Mouse (Mus musculus) MEL (cell line): ENCODE data around the gene Gfm1. TPM values are rescaled to one million over a fixed set of nuclear protein-coding genes. Genes with fewer than 3 reads are reported as not detected.

Experiments used
- DNase-seq: peaks from one replicate; pipeline ENCODE4 v3.0.0; 2011; ENCODE audit warnings: low read depth, low spot score
- H3K27ac ChIP-seq: 2 replicates; pipeline ENCODE4 v1.5.1; 2012; ENCODE audit warnings: low read depth, mild to moderate bottlenecking, control low read depth, low read length, moderate library complexity; ENCODE audit not compliant: control insufficient read depth
- H3K27me3 ChIP-seq, 2 experiments: fragments of 150-350 bp in 1 of 2; sonication (generic) in 1 of 2; 2 replicates each; pipeline ENCODE4 v1.6.1; 2012; ENCODE audit warnings: low read length in 2 of 2, mild to moderate bottlenecking in 2 of 2, improper control_type of control experiment in 1 of 2, moderate library complexity in 1 of 2; ENCODE audit not compliant: insufficient read depth in 2 of 2, control insufficient read depth in 1 of 2
- H3K36me3 ChIP-seq, 2 experiments: 2 replicates each; pipeline ENCODE4 v1.6.1; 2012 to 2014; ENCODE audit warnings: low read length in 2 of 2, improper control_type of control experiment in 1 of 2, inconsistent platforms in 1 of 2, mild to moderate bottlenecking in 1 of 2; ENCODE audit not compliant: insufficient read depth in 2 of 2, control insufficient read depth in 1 of 2
- H3K4me1 ChIP-seq, 2 experiments: fragments of 150-350 bp in 1 of 2; sonication (generic) in 1 of 2; 2 replicates each; pipeline ENCODE4 v1.6.1; 2012; ENCODE audit warnings: low read length in 2 of 2, improper control_type of control experiment in 1 of 2, mild to moderate bottlenecking in 1 of 2; ENCODE audit not compliant: insufficient read depth in 2 of 2, control insufficient read depth in 1 of 2
- H3K4me3 ChIP-seq, 2 experiments: fragments of 150-350 bp in 1 of 2; sonication (generic) in 1 of 2; 2 replicates each; pipeline ENCODE4 v1.5.1; 2012; ENCODE audit warnings: low read depth in 2 of 2, low read length in 2 of 2, mild to moderate bottlenecking in 2 of 2, moderate library complexity in 2 of 2, control low read depth in 1 of 2, improper control_type of control experiment in 1 of 2; ENCODE audit not compliant: control insufficient read depth in 1 of 2, insufficient read depth in 1 of 2
- H3K79me2 ChIP-seq: 2 replicates; pipeline ENCODE4 v1.6.1; 2012; ENCODE audit warnings: mild to moderate bottlenecking, low read length, moderate library complexity; ENCODE audit not compliant: control insufficient read depth, poor library complexity, insufficient read depth
- H3K9ac ChIP-seq: 2 replicates; pipeline ENCODE4 v1.6.1; 2012; ENCODE audit warnings: low read depth, mild to moderate bottlenecking, control low read depth, low read length, moderate library complexity; ENCODE audit not compliant: control insufficient read depth, poor library complexity, severe bottlenecking
- H3K9me3 ChIP-seq: fragments of 150-350 bp; sonication (generic); replicated peaks from 2 replicates; pipeline ENCODE4 v1.6.1; 2012; ENCODE audit warnings: mild to moderate bottlenecking, low read length, improper control_type of control experiment, moderate library complexity; ENCODE audit not compliant: insufficient read depth
- BHLHE40 ChIP-seq: IDR thresholded peaks from 2 replicates; pipeline ENCODE4 v1.6.1; 2012; ENCODE audit warnings: low read depth, mild to moderate bottlenecking, inconsistent platforms, low read length, improper control_type of control experiment, borderline replicate concordance
- CTCF ChIP-seq, 3 experiments: IDR thresholded peaks in 2 of 3; conservative IDR thresholded peaks in 1 of 3; 2 replicates each; pipeline ENCODE4 v1.5.1; 2011 to 2012; ENCODE audit warnings: low read length in 3 of 3, low read depth in 2 of 3, mild to moderate bottlenecking in 2 of 3, improper control_type of control experiment in 1 of 3, inconsistent platforms in 1 of 3, mixed read lengths in 1 of 3, moderate library complexity in 1 of 3; ENCODE audit not compliant: control insufficient read depth in 1 of 3, insufficient read depth in 1 of 3, poor library complexity in 1 of 3, severe bottlenecking in 1 of 3
- E2F4 ChIP-seq: IDR thresholded peaks from 2 replicates; pipeline ENCODE4 v1.6.1; 2011; ENCODE audit warnings: low read depth, low read length, improper control_type of control experiment, borderline replicate concordance
- EP300 ChIP-seq, 2 experiments: IDR thresholded peaks; 2 replicates each; pipeline ENCODE4 v1.6.1; 2011; ENCODE audit warnings: improper control_type of control experiment in 2 of 2, low read length in 2 of 2, low read depth in 1 of 2, mild to moderate bottlenecking in 1 of 2
- ETS1 ChIP-seq: IDR thresholded peaks from 2 replicates; pipeline ENCODE4 v1.6.1; 2012; ENCODE audit warnings: low read depth, mild to moderate bottlenecking, inconsistent platforms, low read length, improper control_type of control experiment, moderate library complexity
- GATA1 ChIP-seq: IDR thresholded peaks from 2 replicates; pipeline ENCODE4 v1.6.1; 2011; ENCODE audit warnings: low read depth, low read length, improper control_type of control experiment
- HCFC1 ChIP-seq: IDR thresholded peaks from 2 replicates; pipeline ENCODE4 v1.6.1; 2012; ENCODE audit warnings: low read depth, mild to moderate bottlenecking, inconsistent platforms, low read length, improper control_type of control experiment, moderate library complexity
- KAT2A ChIP-seq: conservative IDR thresholded peaks from 2 replicates; pipeline ENCODE4 v1.6.1; 2012; ENCODE audit warnings: low read depth, low read length, improper control_type of control experiment, inconsistent platforms
- MAFK ChIP-seq: IDR thresholded peaks from 2 replicates; pipeline ENCODE4 v1.6.1; 2011; ENCODE audit warnings: low read depth, mild to moderate bottlenecking, low read length, improper control_type of control experiment, borderline replicate concordance
- MAX ChIP-seq: IDR thresholded peaks from 2 replicates; pipeline ENCODE4 v1.6.1; 2011; ENCODE audit warnings: low read length, improper control_type of control experiment
- NELFE ChIP-seq: IDR thresholded peaks from 2 replicates; pipeline ENCODE4 v1.6.1; 2011; ENCODE audit warnings: low read depth, low read length, improper control_type of control experiment
- POLR2A ChIP-seq, 2 experiments: IDR thresholded peaks; 2 replicates each; pipeline ENCODE4 v1.6.1; 2011 to 2012; ENCODE audit warnings: low read length in 2 of 2, mild to moderate bottlenecking in 2 of 2, control low read depth in 1 of 2, improper control_type of control experiment in 1 of 2, low read depth in 1 of 2, moderate library complexity in 1 of 2; ENCODE audit not compliant: control insufficient read depth in 1 of 2, insufficient read depth in 1 of 2, poor library complexity in 1 of 2
- RCOR1 ChIP-seq: IDR thresholded peaks from 2 replicates; pipeline ENCODE4 v1.6.1; 2012; ENCODE audit warnings: low read depth, mild to moderate bottlenecking, inconsistent platforms, low read length, improper control_type of control experiment
- TAL1 ChIP-seq: IDR thresholded peaks from 2 replicates; pipeline ENCODE4 v1.6.1; 2012; ENCODE audit warnings: mild to moderate bottlenecking, inconsistent platforms, low read length, moderate library complexity, mixed read lengths
- TBP ChIP-seq: IDR thresholded peaks from 2 replicates; pipeline ENCODE4 v1.8.0; 2011; ENCODE audit warnings: low read depth, low read length, improper control_type of control experiment
- TCF12 ChIP-seq: IDR thresholded peaks from 2 replicates; pipeline ENCODE4 v1.6.1; 2014; ENCODE audit warnings: low read depth, mild to moderate bottlenecking, inconsistent platforms, low read length, improper control_type of control experiment, moderate library complexity
- USF1 ChIP-seq: IDR thresholded peaks from 2 replicates; pipeline ENCODE4 v1.6.1; 2014; ENCODE audit warnings: low read depth, mild to moderate bottlenecking, inconsistent platforms, low read length, improper control_type of control experiment, moderate library complexity
- ZC3H11A ChIP-seq: IDR thresholded peaks from 2 replicates; pipeline ENCODE4 v1.6.1; 2012; ENCODE audit warnings: low read depth, mild to moderate bottlenecking, inconsistent platforms, low read length, improper control_type of control experiment
- ZMIZ1 ChIP-seq: IDR thresholded peaks from 2 replicates; pipeline ENCODE4 v1.6.1; 2012; ENCODE audit warnings: low read depth, mild to moderate bottlenecking, inconsistent platforms, low read length, improper control_type of control experiment, moderate library complexity
- polyA plus RNA-seq, 2 experiments: library from polyadenylated mRNA; stranded (reverse) in 1 of 2; unstranded in 1 of 2; fragments of >175 nt in 1 of 2; fragments of >200 nt in 1 of 2; gene quantifications; 2 replicates each; pipeline versions ENCODE4 v1.2.1 to v1.2.4; 2012; ENCODE audit warnings: low replicate concordance in 2 of 2, low read depth in 1 of 2; ENCODE audit not compliant: insufficient read length in 2 of 2, insufficient read depth in 1 of 2, missing spikeins in 1 of 2
- total RNA-seq: library from RNA; depleted of rRNA; stranded (reverse); fragments of 300-350 nt; gene quantifications from 2 replicates; pipeline ENCODE4 v1.2.3, GENCODE M21; 2012

Gfm1 gene
- total and polyA plus RNA-seq, 3 experiments = 95.0 to 146 TPM; not detected in 1

- no peak overlapping the region for H3K27ac ChIP-seq
- H3K4me1 ChIP-seq = peaks cover 0 to 17% of the 10 kb centered on the region in 2 experiments; a peak in 2 of 4 replicates
- H3K9me3 ChIP-seq = no peaks in the 10 kb centered on the region
- no peak overlapping the region for H3K4me3 ChIP-seq
- TF ChIP-seq NELFE = no peak
- TF ChIP-seq TBP = no peak
- no peak for TF ChIP-seq KAT2A
- TF ChIP-seq CTCF (IDR thresholded peaks at IDR 0.05 in 2 of 3, conservative IDR thresholded peaks at IDR 0.05 in 1 of 3; ENCODE audit: control insufficient read depth in 1 of 3, insufficient read depth in 1 of 3, low read depth in 2 of 3, low read length in 3 of 3, poor library complexity in 1 of 3, severe bottlenecking in 1 of 3) = no peak
- no peak for TF ChIP-seq MAFK
- H3K36me3 ChIP-seq = peaks cover 0 to 5% of the 10 kb centered on the region in 2 experiments; a peak in 1 of 4 replicates
- no peaks in the 10 kb centered on the region for H3K79me2 ChIP-seq
- DNase-seq = no peak
- H3K9ac ChIP-seq = no peak overlapping the region
- no peaks in the 10 kb centered on the region for H3K27me3 ChIP-seq
Measured at GRCm38 (mm10) chr3:67496310-67496709, 66.4 kb downstream of the Gfm1 start.

GRCm38 (mm10) chr3:67497998-67498397, 68.1 kb downstream of the Gfm1 start:
- Histone ChIP-seq H3K9ac (peak overlapping the region; percentile 17; the same call in 1 of the 2 replicates), H3K27ac (peak overlapping the region; percentile 42; the same call in 1 of the 2 replicates), H3K79me2 (no peaks in the 10 kb centered on the region), H3K27me3 (no peaks in the 10 kb centered on the region), H3K36me3 (peaks cover 0 to 5% of the 10 kb centered on the region in 2 experiments; a peak in 1 of 4 replicates), H3K4me3 (0 out of 4 replicates have a peak overlapping the region, but pooled peaks of 1 of the 2 experiments have one; percentile 18), H3K4me1 (peaks cover 0 to 17% of the 10 kb centered on the region in 2 experiments; a peak in 2 of 4 replicates), H3K9me3 (no peaks in the 10 kb centered on the region)
- peak; percentile 54 for TF ChIP-seq HCFC1
- 0 out of 4 replicates have a peak, but pooled peaks of 1 of the 2 experiments have one; percentile 15 for TF ChIP-seq EP300 (IDR thresholded peaks at IDR 0.05; ENCODE audit: low read depth in 1 of 2, low read length in 2 of 2)
- peak; percentile 8; the same call in 1 of the 2 replicates for TF ChIP-seq MAX
- no peak for TF ChIP-seq ZC3H11A
- TF ChIP-seq ETS1 = 0 out of 2 replicates have a peak, but pooled peaks have one; percentile 13
- TF ChIP-seq POLR2A (IDR thresholded peaks at IDR 0.05; ENCODE audit: control insufficient read depth in 1 of 2, insufficient read depth in 1 of 2, low read depth in 1 of 2, low read length in 2 of 2, poor library complexity in 1 of 2) = no peak
- peak; percentile 20; the same call in 1 of the 2 replicates for TF ChIP-seq TAL1
- peak; percentile 74 for DNase-seq

GRCm38 (mm10) chr3:67498773-67499405, 69.0 kb downstream of the Gfm1 start:
- 0 out of 2 replicates have a peak overlapping the region, but pooled peaks have one; percentile 4 for H3K9ac ChIP-seq
- peak; percentile 74 for DNase-seq
- peak overlapping the region; percentile 64 for H3K27ac ChIP-seq
- peaks cover 0 to 5% of the 10 kb centered on the region in 2 experiments; a peak in 1 of 4 replicates for H3K36me3 ChIP-seq
- no peaks in the 10 kb centered on the region for H3K27me3 ChIP-seq
- peaks cover 0 to 17% of the 10 kb centered on the region in 2 experiments; a peak in 2 of 4 replicates for H3K4me1 ChIP-seq
- H3K4me3 ChIP-seq = peak overlapping the region; percentile 11 to 35; a peak in 3 of 4 replicates
- no peaks in the 10 kb centered on the region for H3K9me3 ChIP-seq
- H3K79me2 ChIP-seq = no peaks in the 10 kb centered on the region
- peak; percentile 77; the same call in 1 of the 2 replicates for TF ChIP-seq BHLHE40
- TF ChIP-seq ETS1 = peak; percentile 70
- TF ChIP-seq USF1 = no peak
- TF ChIP-seq ZMIZ1 = no peak
- peak; percentile 85 for TF ChIP-seq GATA1
- TF ChIP-seq EP300 (IDR thresholded peaks at IDR 0.05; ENCODE audit: low read depth in 1 of 2, low read length in 2 of 2) = peak; percentile 67 to 82
- no peak for TF ChIP-seq E2F4
- peak; percentile 84 for TF ChIP-seq TCF12
- peak; percentile 18; the same call in 1 of the 2 replicates for TF ChIP-seq TAL1
- peak; percentile 61 for TF ChIP-seq RCOR1
